Mouse (Mus musculus): ENCODE measurements around the gene Gapdhs. TPM values are rescaled to one million over a fixed set of nuclear protein-coding genes. Genes with fewer than 3 reads are reported as not detected.

Gapdhs gene
- total RNA-seq (2023), result not detected in 4 replicates

GRCm38 (mm10) chr7:30743617-30744016 lies at the start of gene Gapdhs:
Gapdhs (minus strand) TSS chr7:30743681.

GRCm38 (mm10) chr7:30787377-30788022 lies 44.0 kb upstream of the Gapdhs start, which contains the start of gene Krtdap:
Krtdap (plus strand) TSS chr7:30787896.

GRCm38 (mm10) chr7:30763456-30763855 lies 20.0 kb upstream of the Gapdhs start, which contains the start of gene Dmkn:
Dmkn (plus strand) TSS chr7:30763756.

GRCm38 (mm10) chr7:30751086-30751669 lies 7.7 kb upstream of the Gapdhs start, which contains the start of gene Sbsn:
Sbsn (plus strand) TSS chr7:30751471.

GRCm38 (mm10) chr7:30729396-30730063 lies 14.0 kb downstream of the Gapdhs start, which contains the start of gene Tmem147:
Tmem147 (minus strand) TSS chr7:30729540.

GRCm38 (mm10) chr7:30711942-30712341 lies 31.5 kb downstream of the Gapdhs start, which contains the start of gene Atp4a:
Atp4a (plus strand) TSS chr7:30712209.

GRCm38 (mm10) chr7:30698589-30698988 lies 44.9 kb downstream of the Gapdhs start, which contains the start of gene 2200002J24Rik:
2200002J24Rik (plus strand) TSS chr7:30698926.

Other genes with a start within 250 kb of the Gapdhs start
- 14.2 to 18.7 TPM (median 16.3 TPM) in 4 replicates for gene Arhgap33, start 208.6 kb downstream of the Gapdhs start, total RNA-seq (2023)
- gene Hspb6, start 191.5 kb downstream of the Gapdhs start, total RNA-seq (2023), result 2.2 to 3.1 TPM (median 2.7 TPM) in 4 replicates
- gene Proser3, start 191.4 kb downstream of the Gapdhs start, total RNA-seq (2023), result 10.2 to 18.1 TPM (median 13.6 TPM) in 4 replicates
- gene Lin37, start 183.8 kb downstream of the Gapdhs start, total RNA-seq (2023), result 38.9 to 50.0 TPM (median 41.5 TPM) in 4 replicates
- 106 to 140 TPM (median 111 TPM) in 4 replicates for gene U2af1l4, start 180.4 kb downstream of the Gapdhs start, total RNA-seq (2023)
- 9.2 to 12.8 TPM (median 11.8 TPM) in 4 replicates for gene Gm49396, start 180.3 kb downstream of the Gapdhs start, total RNA-seq (2023)
- 135 to 152 TPM (median 138 TPM) in 4 replicates for gene Psenen, start 180.1 kb downstream of the Gapdhs start, total RNA-seq (2023)
- 5.6 to 11.7 TPM (median 8.2 TPM) in 4 replicates for gene Igflr1, start 178.3 kb downstream of the Gapdhs start, total RNA-seq (2023)
- gene Kmt2b, start 155.0 kb downstream of the Gapdhs start, total RNA-seq (2023), result 104 to 116 TPM (median 108 TPM) in 4 replicates
- gene Zbtb32, start 144.8 kb downstream of the Gapdhs start, total RNA-seq (2023), result 0.82 to 1.9 TPM (median 1.6 TPM) in 4 replicates
- gene Upk1a, start 130.8 kb downstream of the Gapdhs start, total RNA-seq (2023), result 0.70 TPM in 1 of 4 replicates, not detected in the others
- gene Cox6b1, start 117.5 kb downstream of the Gapdhs start, total RNA-seq (2023), result 177 to 214 TPM (median 201 TPM) in 4 replicates
- gene Etv2, start 107.8 kb downstream of the Gapdhs start, total RNA-seq (2023), result not detected in 4 replicates
- 87.7 to 100 TPM (median 92.3 TPM) in 4 replicates for gene Rbm42, start 93.4 kb downstream of the Gapdhs start, total RNA-seq (2023)
- gene Haus5, start 78.7 kb downstream of the Gapdhs start, total RNA-seq (2023), result 56.1 to 64.2 TPM (median 59.9 TPM) in 4 replicates
- not detected in 4 replicates for gene Pmis2, start 72.1 kb downstream of the Gapdhs start, total RNA-seq (2023)
- not detected in 4 replicates for gene 2200002J24Rik, start 44.8 kb downstream of the Gapdhs start, total RNA-seq (2023)
- gene Atp4a, start 31.5 kb downstream of the Gapdhs start, total RNA-seq (2023), result 0.85 to 3.1 TPM in 2 of 4 replicates, not detected in the others
- gene Tmem147, start 14.1 kb downstream of the Gapdhs start, total RNA-seq (2023), result 34.4 to 45.7 TPM (median 41.2 TPM) in 4 replicates
- gene Sbsn, start 7.8 kb upstream of the Gapdhs start, total RNA-seq (2023), result 2.3 to 5.4 TPM (median 3.3 TPM) in 4 replicates
- gene Dmkn, start 20.1 kb upstream of the Gapdhs start, total RNA-seq (2023), result not detected in 4 replicates
- gene Krtdap, start 44.2 kb upstream of the Gapdhs start, total RNA-seq (2023), result not detected in 4 replicates
- 13.9 to 20.5 TPM (median 17.6 TPM) in 4 replicates for gene Ffar2, start 80.1 kb upstream of the Gapdhs start, total RNA-seq (2023)
- 1.0 to 2.0 TPM (median 1.4 TPM) in 4 replicates for gene Ffar3, start 112.5 kb upstream of the Gapdhs start, total RNA-seq (2023)
- gene Ffar1, start 117.9 kb upstream of the Gapdhs start, total RNA-seq (2023), result 25.4 to 28.3 TPM (median 27.3 TPM) in 4 replicates
- 1,001 to 1,218 TPM (median 1,131 TPM) in 4 replicates for gene Cd22, start 136.7 kb upstream of the Gapdhs start, total RNA-seq (2023)
- not detected in 4 replicates for gene Mag, start 171.2 kb upstream of the Gapdhs start, total RNA-seq (2023)
- gene Hamp2, start 181.0 kb upstream of the Gapdhs start, total RNA-seq (2023), result not detected in 4 replicates
- gene Hamp, start 200.4 kb upstream of the Gapdhs start, total RNA-seq (2023), result not detected in 4 replicates
- gene Usf2, start 213.1 kb upstream of the Gapdhs start, total RNA-seq (2023), result 135 to 161 TPM (median 150 TPM) in 4 replicates
- gene Lsr, start 229.8 kb upstream of the Gapdhs start, total RNA-seq (2023), result 0.61 to 1.8 TPM (median 1.3 TPM) in 4 replicates
- 0.48 TPM in 1 of 4 replicates, not detected in the others for gene Fam187b, start 230.1 kb upstream of the Gapdhs start, total RNA-seq (2023)

Data from B cell, adult 62 days (primary cell).